Mouse (Mus musculus): ENCODE data around the gene Slit1.

GRCm38 (mm10) chr19:41558891-41559486, 184.5 kb downstream of the Slit1 start:
- TF ChIP-seq CTCF (conservative IDR thresholded peaks at IDR 0.05 in 1 of 2, IDR thresholded peaks at IDR 0.05 in 1 of 2; ENCODE audit: low read depth in 2 of 2, low read length in 2 of 2) (no peak), MEF2A (IDR thresholded peaks at IDR 0.05; ENCODE audit: borderline replicate concordance, low read depth, low read length) (no peak), E2F4 (IDR thresholded peaks at IDR 0.05; ENCODE audit: insufficient replicate concordance, low read depth, low read length) (no peak), POLR2A (IDR thresholded peaks at IDR 0.05; ENCODE audit: low read depth, low read length) (no peak)

Data from CH12.LX (cell line).